Mouse (Mus musculus) CH12.LX (cell line): ENCODE data around the gene Mpp1. TPM values are rescaled to one million over a fixed set of nuclear protein-coding genes. Genes with fewer than 3 reads are reported as not detected.

Experiments used
- DNase-seq: peaks from one replicate; pipeline ENCODE4 v3.0.0-alpha.2; 2013; ENCODE audit errors: extremely low read depth
- H3K27ac ChIP-seq: 2 replicates; pipeline ENCODE4 v1.5.1; 2012; ENCODE audit warnings: low read depth, mild to moderate bottlenecking, control low read depth, moderate library complexity; ENCODE audit not compliant: insufficient read depth
- H3K27me3 ChIP-seq: replicated peaks from 2 replicates; pipeline ENCODE3; 2012; ENCODE audit warnings: inconsistent platforms
- H3K36me3 ChIP-seq, 2 experiments: replicated peaks in 1 of 2; 2 replicates each; pipeline versions ENCODE3 to v1.6.1; 2012; ENCODE audit warnings: inconsistent platforms in 1 of 2, low read length in 1 of 2, mild to moderate bottlenecking in 1 of 2, mixed read lengths in 1 of 2, moderate library complexity in 1 of 2; ENCODE audit not compliant: control insufficient read depth in 1 of 2, insufficient read depth in 1 of 2
- H3K4me1 ChIP-seq, 2 experiments: 2 replicates each; pipeline ENCODE4 v1.6.1; 2012; ENCODE audit warnings: inconsistent platforms in 1 of 2, moderate library complexity in 1 of 2; ENCODE audit not compliant: insufficient read depth in 2 of 2, control insufficient read depth in 1 of 2
- H3K4me2 ChIP-seq: 2 replicates; pipeline ENCODE4 v1.6.1; 2012; ENCODE audit warnings: low read depth, mild to moderate bottlenecking, control low read depth; ENCODE audit not compliant: poor library complexity, insufficient read depth, severe bottlenecking
- H3K4me3 ChIP-seq, 3 experiments: fragments of 150-350 bp in 1 of 3; sonication (generic) in 1 of 3; replicated peaks in 1 of 3; 2 replicates each; pipeline versions ENCODE3 to v1.5.1; 2011 to 2012; ENCODE audit warnings: low read depth in 2 of 3, low read length in 2 of 3, mild to moderate bottlenecking in 2 of 3, moderate library complexity in 2 of 3, control low read depth in 1 of 3, improper control_type of control experiment in 1 of 3, inconsistent platforms in 1 of 3, mixed read lengths in 1 of 3; ENCODE audit not compliant: poor library complexity in 1 of 3
- H3K79me2 ChIP-seq: replicated peaks from 2 replicates; pipeline ENCODE4 v1.6.1; 2012; ENCODE audit warnings: mild to moderate bottlenecking, moderate library complexity; ENCODE audit not compliant: control insufficient read depth, poor library complexity, insufficient read depth, severe bottlenecking; ENCODE audit errors: extremely low read depth
- H3K9ac ChIP-seq: 2 replicates; pipeline ENCODE4 v1.6.1; 2012; ENCODE audit warnings: low read depth, mild to moderate bottlenecking, control low read depth, moderate library complexity; ENCODE audit not compliant: insufficient read depth
- H3K9me3 ChIP-seq: replicated peaks from 2 replicates; pipeline ENCODE3; 2012; ENCODE audit warnings: low read length, inconsistent platforms, mixed read lengths
- BHLHE40 ChIP-seq: IDR thresholded peaks from 2 replicates; pipeline ENCODE4 v1.6.1; 2011; ENCODE audit warnings: mild to moderate bottlenecking, low read depth, low read length, improper control_type of control experiment
- E2F4 ChIP-seq: IDR thresholded peaks from 2 replicates; pipeline ENCODE4 v1.6.1; 2011; ENCODE audit warnings: low read depth, low read length, improper control_type of control experiment; ENCODE audit not compliant: insufficient replicate concordance
- ELF1 ChIP-seq: IDR thresholded peaks from 2 replicates; pipeline ENCODE4 v1.6.1; 2014; ENCODE audit warnings: low read depth, mild to moderate bottlenecking, inconsistent platforms, low read length, improper control_type of control experiment
- JUND ChIP-seq: conservative IDR thresholded peaks from 2 replicates; pipeline ENCODE4 v1.6.1; 2011; ENCODE audit warnings: low read depth, low read length, improper control_type of control experiment
- KAT2A ChIP-seq: IDR thresholded peaks from 2 replicates; pipeline ENCODE4 v1.6.1; 2012; ENCODE audit warnings: low read length, improper control_type of control experiment, inconsistent platforms; ENCODE audit not compliant: insufficient replicate concordance
- MAFK ChIP-seq: IDR thresholded peaks from 2 replicates; pipeline ENCODE4 v1.6.1; 2011; ENCODE audit warnings: low read length, improper control_type of control experiment; ENCODE audit not compliant: insufficient replicate concordance
- NELFE ChIP-seq: IDR thresholded peaks from 2 replicates; pipeline ENCODE4 v1.6.1; 2011; ENCODE audit warnings: low read depth, low read length, improper control_type of control experiment
- PAX5 ChIP-seq: IDR thresholded peaks from 2 replicates; pipeline ENCODE4 v1.6.1; 2012; ENCODE audit warnings: low read length, inconsistent platforms, mixed read lengths
- RAD21 ChIP-seq: IDR thresholded peaks from 2 replicates; pipeline ENCODE4 v1.6.1; 2011; ENCODE audit warnings: low read depth, mild to moderate bottlenecking, low read length, improper control_type of control experiment, moderate library complexity
- UBTF ChIP-seq: IDR thresholded peaks from 2 replicates; pipeline ENCODE4 v1.6.1; 2012; ENCODE audit warnings: low read depth, mild to moderate bottlenecking, inconsistent platforms, low read length, improper control_type of control experiment, moderate library complexity
- dilution Hi-C: fragments of 300-500 bp; cut with MboI; formaldehyde crosslinking; loops from 2 replicates; pipeline ENCODE4 v1.14.3; 2020; ENCODE audit warnings: low sequenced_read_pairs; ENCODE audit not compliant: extremely low pct_unique_long_range_greater_than_20kb, extremely low pct_ligation_motif_present
- in situ Hi-C: fragments of 300-500 bp; cut with MboI; formaldehyde crosslinking; loops from 3 replicates; pipeline ENCODE4 v1.14.3; 2019; ENCODE audit warnings: low sequenced_read_pairs, low pct_ligation_motif_present, low pct_unique_long_range_greater_than_20kb, mixed read lengths
- polyA plus RNA-seq: library from polyadenylated mRNA; unstranded; fragments of >175 nt; gene quantifications from 2 replicates; pipeline ENCODE4 v1.2.1, GENCODE M21; 2012; ENCODE audit warnings: low read depth; ENCODE audit not compliant: insufficient read length
- total RNA-seq, 2 experiments: library from RNA; depleted of rRNA; stranded (reverse); fragments of 300-350 nt in 1 of 2; fragments of >200 nt in 1 of 2; gene quantifications; 2 replicates each; pipeline ENCODE4 v1.2.3; 2012 to 2014

Gene Mpp1
- total and polyA plus RNA-seq, 3 experiments = 10.8 to 30.0 (median 22.2) TPM

DNA sequence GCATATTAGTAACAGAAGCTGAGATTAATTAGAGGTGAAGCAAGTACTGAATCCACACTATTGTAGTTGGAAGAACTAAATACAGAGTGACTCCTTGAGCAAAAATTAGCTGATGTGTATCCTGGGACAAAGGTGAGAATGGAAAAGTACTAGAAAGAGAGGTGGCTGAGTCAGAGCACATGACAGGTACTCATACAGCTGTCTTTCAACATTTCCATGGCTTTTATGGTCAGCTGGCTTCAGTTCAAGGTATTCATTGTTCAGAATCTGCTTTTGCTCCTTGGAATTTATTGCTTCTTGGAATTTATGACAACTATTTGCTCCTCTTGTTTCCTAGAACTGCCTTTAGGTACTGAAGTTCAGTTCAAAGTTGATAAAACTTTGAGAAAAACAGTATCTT, 6.1 kb upstream of the Mpp1 start (continued):
- TF ChIP-seq PAX5 = no peak
- no peak for TF ChIP-seq E2F4
- TF ChIP-seq JUND = no peak
- TF ChIP-seq BHLHE40 = no peak

DNA sequence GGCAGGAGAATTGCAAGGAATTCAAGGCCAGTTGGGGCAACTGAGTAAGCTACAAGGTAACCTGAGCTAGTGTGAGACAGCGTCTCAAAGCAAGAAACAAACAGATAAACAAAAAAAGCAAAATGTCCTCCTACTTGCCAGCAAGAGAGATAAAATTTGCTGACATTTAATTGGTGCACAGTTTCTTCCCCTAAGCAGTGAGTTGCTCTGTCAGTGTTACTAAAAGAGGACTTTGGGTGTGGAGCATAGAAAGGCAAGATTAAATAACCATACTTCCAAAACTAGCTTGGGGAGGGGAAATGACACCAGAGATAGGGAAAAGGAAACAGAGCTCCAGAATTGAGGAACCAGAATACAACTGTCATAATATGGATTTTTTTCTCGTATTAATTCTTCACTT, 1.3 kb downstream of the Mpp1 start:
- in situ Hi-C loops = no loop called here
- H3K4me1 ChIP-seq = peaks cover 0 to 10% of the 10 kb centered on the region in 2 experiments; a peak in 2 of 4 replicates
- H3K4me2 ChIP-seq = 0 out of 2 replicates have a peak overlapping the region, but pooled peaks have one; percentile 44
- H3K27me3 ChIP-seq = no peaks in the 10 kb centered on the region
- 0 out of 2 replicates have a peak, but pooled peaks cover 3% of the 10 kb centered on the region for H3K79me2 ChIP-seq
- TF ChIP-seq PAX5 = no peak
- no peak for TF ChIP-seq ELF1
- TF ChIP-seq MAFK = no peak
- TF ChIP-seq JUND = no peak
- no peak for TF ChIP-seq RAD21
- H3K27ac ChIP-seq = no peak overlapping the region
- no peak overlapping the region; the same call in 1 of the 2 replicates for H3K9ac ChIP-seq
- peak overlapping the region in 1 of 3 experiments; percentile 69 for H3K4me3 ChIP-seq
- no peak for DNase-seq
- H3K36me3 ChIP-seq = peaks cover 0 to 7% of the 10 kb centered on the region in 2 experiments
- no peaks in the 10 kb centered on the region for H3K9me3 ChIP-seq
- dilution Hi-C loops = no loop called here

DNA sequence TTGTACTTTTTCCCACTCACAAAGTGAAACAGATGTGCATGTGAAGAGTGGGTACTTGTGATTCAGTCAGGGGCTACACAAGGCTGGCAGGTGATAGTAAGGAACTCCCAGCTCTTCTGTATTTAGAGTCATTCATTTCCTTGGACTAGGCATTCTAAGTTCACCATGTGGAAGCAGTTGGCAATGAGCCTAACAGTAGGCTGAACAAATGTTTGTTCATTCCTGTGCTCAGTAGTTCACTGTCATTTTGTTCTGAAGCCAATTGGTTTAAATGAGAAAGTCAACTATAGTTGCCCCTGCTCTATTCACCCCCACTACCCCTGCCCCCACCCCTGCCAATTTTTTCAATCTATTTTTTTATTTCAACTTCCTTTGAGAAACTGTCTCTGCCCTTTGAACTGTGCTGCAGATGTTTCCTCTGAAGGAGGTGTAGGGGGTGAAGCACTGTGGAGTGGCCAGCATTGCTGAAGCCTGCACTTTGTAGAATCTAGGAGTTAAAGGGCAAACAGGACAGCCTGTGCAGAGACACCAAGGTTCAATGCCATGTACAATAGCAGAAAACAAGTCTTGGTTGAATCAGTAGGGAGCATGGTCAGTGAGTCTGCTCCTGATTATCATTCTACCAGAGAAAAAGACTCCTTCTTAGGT, 2.4 kb downstream of the Mpp1 start:
- Histone ChIP-seq H3K4me1 (peaks cover 0 to 10% of the 10 kb centered on the region in 2 experiments; a peak in 2 of 4 replicates), H3K79me2 (0 out of 2 replicates have a peak, but pooled peaks cover 3% of the 10 kb centered on the region), H3K4me2 (peak overlapping the region; percentile 50; the same call in 1 of the 2 replicates), H3K4me3 (no peak overlapping the region), H3K27me3 (no peaks in the 10 kb centered on the region), H3K36me3 (peaks cover 0 to 7% of the 10 kb centered on the region in 2 experiments), H3K9ac (no peak overlapping the region), H3K9me3 (no peaks in the 10 kb centered on the region), H3K27ac (no peak overlapping the region)
- TF ChIP-seq MAFK (no peak), ELF1 (no peak), NELFE (no peak), KAT2A (no peak), UBTF (no peak)
- DNase-seq = no peak
- dilution Hi-C loops = no loop called here
- in situ Hi-C loops = no loop called here
